Mouse (Mus musculus) C2C12 (cell line): ENCODE results near the gene Plpp4.

Source experiments
- CEBPB ChIP-seq: IDR thresholded peaks from one replicate; pipeline ENCODE4 v1.6.1; 2011; ENCODE audit warnings: low read depth, mild to moderate bottlenecking, control low read depth, moderate library complexity
- CTCF ChIP-seq: IDR thresholded peaks from one replicate; pipeline ENCODE4 v1.5.1; 2011; ENCODE audit not compliant: control insufficient read depth, insufficient read depth, insufficient read length
- MAX ChIP-seq: IDR thresholded peaks from one replicate; pipeline ENCODE4 v1.6.1; 2011; ENCODE audit warnings: mild to moderate bottlenecking, control low read depth
- USF1 ChIP-seq: IDR thresholded peaks from one replicate; pipeline ENCODE4 v1.6.1; 2011; ENCODE audit warnings: low read depth, mild to moderate bottlenecking, control low read depth, moderate library complexity

DNA sequence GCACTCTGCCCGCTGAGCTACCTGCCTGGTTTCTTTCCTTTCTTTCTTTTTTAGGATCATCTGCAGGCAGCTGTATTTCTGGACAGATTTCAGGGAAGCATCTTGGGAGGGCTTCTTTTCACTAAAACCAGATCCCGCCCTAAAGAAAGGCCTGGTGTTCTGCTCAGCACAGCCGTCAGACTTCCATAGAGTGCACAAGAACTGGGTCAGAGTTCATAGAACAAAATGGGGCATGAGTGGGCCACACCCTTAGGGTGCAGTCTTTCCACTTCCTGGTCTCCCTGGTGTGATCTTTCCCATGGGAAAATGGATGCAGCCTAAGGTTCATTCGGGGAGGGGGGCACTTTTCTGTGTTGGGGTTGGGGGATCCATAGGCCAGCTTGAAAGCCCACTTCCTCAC, 22.4 kb downstream of the Plpp4 start:
- TF ChIP-seq MAX (no peak), CTCF (no peak), CEBPB (no peak), USF1 (no peak)
